Mouse (Mus musculus) WW6 (cell line): ENCODE results near the gene Sbno2.

Experiments
- DNase-seq: peaks from one replicate; pipeline ENCODE4 v3.0.0-alpha.2; 2013; ENCODE audit warnings: low read depth, low spot score

Sbno2 gene

DNA sequence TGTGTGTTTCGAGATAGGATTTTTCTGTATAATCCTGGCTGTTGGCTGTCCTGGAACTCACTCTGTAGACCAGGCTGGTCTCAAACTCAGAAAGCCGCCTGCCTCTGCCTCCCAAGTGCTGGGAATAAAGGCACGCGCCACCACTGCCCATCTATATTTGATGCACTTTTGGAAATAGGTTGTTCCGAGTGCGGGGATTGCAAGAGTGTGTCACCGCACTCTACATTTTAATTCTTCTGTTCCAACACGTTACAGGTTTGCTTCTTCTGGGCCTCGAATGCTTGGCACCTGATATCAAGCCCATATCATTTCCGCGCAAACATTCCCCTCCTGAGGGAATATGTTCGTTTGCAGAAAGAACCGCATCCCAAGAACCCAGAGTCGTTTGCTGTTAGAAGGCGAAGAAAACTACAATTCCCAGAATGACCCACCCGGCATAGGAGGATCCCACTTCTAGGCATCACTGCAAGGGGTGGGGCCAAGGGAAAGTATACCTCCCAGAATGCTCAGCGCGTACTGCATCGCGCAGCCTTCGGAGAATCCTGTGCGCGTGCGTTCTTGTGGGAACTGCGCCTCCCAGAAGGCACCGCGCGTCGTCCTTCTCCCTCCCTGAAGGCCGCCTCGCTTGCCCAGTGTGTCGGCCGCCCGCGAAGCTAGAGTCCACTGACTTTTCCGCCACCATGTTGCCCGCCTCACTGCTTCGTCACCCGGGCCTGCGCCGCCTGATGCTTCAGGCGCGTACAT is 36.6 kb upstream of the Sbno2 start:
- DNase-seq, result peak; percentile 94

DNA sequence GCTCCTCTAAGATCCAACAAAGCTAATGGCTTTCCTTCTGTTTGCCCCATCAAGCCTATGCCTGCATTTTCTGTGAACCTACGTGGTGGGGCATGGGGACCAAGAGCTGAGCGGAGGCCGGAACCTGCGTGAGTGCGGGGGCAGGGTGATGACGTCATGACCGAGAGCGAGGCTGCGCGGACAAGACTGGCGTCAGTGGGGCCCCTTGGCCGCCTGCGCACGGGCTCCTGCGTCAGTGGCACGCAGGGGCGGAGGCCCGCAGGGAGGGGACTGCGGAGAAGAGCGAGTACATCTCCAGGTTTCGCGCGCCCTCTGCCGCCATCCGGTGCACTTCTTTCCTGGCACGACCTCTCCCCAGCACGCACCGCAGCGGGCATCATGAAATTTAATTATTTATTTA is 35.9 kb upstream of the Sbno2 start:
- DNase-seq, result peak; percentile 92

DNA sequence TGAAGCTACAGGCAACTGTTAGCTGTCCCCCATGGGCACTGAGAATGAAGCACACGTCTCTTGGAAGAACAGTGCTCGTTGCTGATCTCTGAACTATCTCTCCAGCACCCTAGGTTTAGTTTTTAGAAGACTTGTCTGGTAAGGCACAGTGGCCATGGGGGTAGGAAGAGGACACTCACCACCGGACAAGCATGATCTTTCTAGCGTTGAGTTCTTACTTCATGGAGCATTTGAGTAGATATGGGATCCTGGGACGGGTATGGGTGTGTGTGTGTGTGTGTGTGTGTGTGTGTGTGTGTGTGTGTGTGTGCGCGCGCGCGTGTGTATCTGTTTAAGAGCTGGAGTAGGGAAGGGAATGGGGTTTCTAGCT is 35.3 kb upstream of the Sbno2 start, which contains the start of gene Cbarp:
Gene Cbarp, minus strand, starts transcription at position 170 of the 370 bp plus-strand sequence.
- no peak for DNase-seq

DNA sequence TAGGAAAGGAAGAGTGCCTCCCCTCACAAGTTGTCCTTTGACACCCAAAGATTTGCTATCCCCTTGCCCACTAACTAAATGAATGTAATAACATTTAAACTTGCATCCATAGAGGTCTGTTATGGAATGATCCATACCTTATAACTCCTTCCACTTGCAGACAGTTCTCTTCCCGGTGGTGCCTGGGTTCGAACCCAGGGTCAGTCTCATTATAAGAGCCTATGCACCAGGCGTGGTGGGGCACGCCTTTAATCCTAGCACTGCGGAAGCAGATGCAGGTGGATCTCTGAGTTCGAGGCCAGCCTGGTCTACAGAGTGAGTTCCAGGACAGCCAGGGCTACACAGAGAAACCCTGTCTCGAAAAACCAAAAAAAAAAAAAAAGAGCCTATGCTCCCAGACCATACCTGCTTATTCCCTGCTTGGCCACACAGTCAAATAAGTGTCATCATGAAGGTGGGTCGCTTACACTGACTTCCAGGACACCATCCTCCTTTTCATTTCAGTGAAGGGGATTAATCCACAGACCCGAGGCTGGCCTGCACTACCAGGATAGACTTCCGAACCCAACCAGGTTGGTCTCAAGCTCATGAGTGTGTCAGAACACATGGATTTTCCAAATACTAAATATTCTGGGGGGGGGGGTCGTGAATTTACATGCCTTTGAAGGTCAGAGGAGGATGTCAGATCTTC is 34.7 kb upstream of the Sbno2 start:
- no peak for DNase-seq

DNA sequence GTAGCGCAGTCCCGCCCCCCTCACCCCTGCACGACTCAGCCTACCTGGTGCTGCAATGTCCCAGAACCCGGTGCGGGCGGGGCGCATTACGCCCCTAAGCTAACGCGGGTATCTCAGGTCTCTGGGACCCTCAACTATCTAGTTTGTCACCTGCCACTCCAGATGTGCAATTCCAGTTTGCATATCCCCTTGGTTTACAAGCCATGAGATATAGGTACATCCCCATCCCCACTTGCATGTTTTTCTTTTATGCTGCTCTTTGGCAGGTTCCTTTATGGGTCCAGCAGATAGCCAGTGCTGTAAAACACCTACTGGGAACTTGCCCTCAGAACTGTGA is 34.0 kb upstream of the Sbno2 start:
- DNase-seq, result no peak

DNA sequence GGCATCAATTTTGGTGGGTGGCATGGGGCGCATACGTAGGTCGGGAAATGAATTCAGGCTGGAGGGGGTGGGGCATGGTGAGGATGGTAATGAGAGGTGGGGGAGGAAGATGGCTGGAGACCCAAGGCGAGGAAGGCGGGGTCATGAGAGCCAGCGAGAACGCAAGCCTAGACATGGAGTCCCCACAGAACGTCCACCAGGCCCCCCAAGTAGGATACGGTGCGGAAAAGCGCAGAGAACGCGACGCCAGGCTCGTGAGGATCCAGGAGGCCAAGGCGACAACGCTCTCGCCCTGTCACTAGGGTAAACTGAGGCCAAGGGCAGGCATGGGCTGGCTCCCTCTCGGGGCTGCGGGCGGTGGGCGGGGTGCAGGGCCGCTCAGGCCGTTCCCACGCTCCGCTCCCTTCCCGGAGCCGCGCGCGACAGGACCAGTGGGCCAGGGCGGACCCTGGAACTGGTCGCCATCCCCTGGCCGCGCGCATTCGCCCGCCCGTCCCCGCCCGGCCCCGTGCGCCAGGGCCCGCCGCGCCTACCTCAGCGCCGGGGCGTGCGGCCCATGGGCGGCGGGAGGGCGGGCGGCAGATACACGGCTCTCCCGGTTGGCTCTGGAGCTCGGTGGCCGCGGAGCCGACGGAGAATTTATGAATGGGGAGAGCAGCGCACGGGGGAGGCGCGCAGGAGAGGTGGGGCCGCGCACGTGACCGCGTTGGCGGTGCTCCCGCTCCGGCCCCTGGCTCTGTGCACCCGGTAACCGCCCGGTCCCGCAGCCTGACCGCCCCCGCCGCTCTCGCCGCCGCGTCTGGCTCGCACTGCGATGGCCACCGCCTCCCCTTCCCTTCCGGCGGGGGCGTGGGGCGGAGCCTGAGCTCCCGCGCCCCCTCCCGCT is 33.4 kb upstream of the Sbno2 start, which contains the start of gene Atp5d:
Gene Atp5d, plus strand, starts transcription at position 80 of the 886 bp plus-strand sequence.
- DNase-seq, result no peak

DNA sequence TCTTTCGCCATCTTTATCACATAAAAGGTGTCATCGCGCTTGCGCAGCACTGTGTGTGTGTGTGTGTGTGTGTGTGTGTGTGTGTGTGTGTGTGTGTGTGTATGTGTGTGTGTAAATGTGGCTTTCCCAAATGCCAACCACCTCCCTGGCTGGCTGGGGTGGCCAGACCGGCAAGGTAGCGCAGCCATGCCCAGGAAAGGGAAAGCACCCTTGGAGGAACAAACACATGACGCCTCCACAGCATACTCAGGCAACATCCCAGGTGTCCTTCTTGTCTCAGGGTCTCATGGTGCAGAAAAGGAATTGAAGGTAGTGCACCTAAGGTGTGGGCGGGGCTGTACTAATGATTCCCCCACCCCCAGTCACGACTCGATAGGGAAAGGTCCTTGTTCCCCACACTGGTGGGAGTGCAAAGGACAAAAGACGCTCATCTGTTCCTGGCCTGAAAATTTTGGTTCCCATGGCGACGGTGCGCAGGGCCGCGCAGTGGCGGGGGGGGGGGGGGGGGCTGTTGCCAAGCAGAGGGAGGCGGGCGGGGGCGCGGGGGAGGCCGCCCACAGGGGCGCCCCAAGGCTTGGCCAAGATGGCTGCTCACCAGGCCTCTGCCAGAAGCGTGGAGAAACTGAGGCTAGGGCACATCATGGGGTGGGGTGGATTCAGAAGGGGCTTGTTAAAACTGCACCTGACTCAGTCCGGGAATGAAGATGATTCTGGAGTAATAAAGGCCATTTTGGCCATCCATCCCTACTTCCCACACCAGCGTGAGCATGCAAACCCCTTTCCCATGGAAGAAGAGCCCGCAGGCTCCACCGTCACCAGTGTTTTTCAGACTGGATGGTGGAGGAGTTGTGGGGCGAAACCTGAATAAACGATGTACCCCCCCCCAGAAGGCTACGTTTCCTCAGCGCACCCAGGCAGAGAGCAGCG is 32.5 kb upstream of the Sbno2 start:
- DNase-seq, result no peak

DNA sequence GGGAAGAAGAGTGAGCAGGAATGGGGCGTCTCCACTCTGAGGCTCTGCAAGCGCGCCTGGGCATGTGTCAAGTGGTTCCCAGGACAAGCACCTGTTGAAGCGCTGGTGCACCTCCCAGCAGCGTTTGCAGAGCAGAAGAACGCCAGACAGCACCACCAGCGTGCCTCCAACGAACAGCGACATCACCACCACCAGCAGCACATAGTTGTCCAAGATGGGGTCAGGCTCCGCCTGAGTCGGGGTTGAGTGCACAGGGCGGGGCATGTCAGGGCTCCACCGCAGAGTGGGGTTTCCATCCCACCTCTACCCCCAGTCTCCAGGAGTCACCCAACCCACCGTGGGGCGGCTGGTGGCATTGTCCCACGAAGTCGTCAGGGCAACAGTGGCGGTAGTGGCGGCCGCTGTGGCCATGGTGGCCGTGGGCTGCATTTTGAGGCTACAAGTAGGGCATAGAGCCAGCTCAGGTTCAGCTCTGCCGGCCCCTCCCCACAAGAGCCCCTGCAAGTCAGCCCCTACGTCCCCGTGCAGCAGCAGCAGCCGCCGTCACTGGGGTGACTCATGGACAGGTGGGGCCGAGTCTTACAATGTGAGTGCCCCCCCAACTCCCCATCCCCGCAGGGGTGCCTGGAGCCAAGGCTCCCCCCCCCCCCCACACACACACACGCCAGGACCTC is 31.7 kb upstream of the Sbno2 start:
- no peak for DNase-seq

DNA sequence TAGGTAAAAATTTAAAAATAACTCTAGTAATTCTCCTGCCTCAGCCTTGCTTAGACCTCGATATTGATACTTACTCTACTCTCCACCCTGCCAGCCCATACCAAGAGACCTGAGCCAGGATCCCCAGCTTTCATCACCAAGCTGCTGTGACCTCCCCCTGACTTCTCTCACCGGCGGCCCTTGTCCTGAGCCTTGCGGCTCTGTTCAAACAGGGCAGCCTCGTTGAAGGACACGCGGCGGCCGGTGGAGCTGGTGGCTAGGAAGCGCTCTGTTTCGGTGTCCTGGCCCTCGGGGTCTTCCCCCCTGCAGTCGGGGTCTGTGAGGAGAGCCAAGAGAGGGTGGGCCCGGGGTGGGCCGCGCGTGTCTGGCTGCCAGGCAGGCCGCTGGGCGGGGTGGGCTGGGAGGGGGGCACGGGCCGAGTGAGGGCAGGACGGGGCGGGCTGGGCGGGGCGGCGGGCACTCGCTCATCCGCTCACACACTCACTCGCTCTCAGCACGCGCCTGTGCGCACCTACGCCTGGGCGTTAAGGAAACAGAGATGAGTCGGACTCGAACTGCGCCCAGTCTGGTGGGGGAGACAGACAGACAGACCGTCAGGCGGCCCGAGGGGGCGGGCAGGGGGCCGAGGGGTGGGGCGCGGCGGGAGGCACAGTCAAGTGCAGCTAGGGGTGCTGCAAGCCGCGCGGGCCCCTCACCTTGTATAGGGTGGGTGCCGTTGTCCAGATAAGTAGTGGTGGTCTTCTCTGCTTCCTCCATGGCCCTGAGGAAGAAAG is 31.0 kb upstream of the Sbno2 start:
- no peak for DNase-seq

DNA sequence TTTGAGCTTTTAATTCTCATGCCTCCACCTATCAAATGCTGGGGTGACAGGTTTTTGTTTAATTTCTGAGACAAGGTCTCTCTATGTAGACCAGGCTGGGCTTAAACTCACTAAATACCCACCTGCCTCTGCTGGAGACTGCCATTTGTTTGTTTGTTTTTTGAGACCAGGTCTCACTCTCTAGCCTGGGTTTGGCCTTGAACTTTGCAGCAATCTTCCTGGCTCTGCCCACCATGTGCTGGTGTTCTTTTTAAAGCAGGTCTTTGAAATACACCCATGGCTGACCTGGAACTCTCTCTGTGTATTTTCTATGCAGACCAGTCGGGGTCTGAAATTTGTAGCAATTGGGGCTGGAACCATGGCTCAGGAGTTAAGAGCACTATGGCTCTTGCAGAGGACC is 30.3 kb upstream of the Sbno2 start:
- DNase-seq, result no peak

DNA sequence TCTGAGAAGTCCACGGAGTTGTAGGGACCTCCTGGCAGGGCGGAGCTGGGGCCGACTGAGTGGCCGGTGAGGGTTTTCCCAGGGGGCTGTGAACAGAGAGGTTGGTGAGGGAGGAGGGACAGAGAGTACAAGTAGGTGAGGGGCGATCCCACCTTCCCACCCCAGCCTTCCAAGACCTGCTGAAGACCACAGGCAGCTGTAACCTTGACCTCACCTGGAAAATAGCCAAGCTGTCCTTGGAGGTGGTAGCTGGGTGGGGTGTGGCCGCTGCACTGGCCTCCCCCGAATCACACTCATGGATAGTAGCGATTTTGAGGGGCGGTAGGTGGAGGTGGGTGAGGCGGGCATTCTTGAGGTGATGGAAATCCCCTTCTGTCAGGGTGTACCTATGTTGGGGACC is 29.8 kb upstream of the Sbno2 start:
- no peak for DNase-seq

DNA sequence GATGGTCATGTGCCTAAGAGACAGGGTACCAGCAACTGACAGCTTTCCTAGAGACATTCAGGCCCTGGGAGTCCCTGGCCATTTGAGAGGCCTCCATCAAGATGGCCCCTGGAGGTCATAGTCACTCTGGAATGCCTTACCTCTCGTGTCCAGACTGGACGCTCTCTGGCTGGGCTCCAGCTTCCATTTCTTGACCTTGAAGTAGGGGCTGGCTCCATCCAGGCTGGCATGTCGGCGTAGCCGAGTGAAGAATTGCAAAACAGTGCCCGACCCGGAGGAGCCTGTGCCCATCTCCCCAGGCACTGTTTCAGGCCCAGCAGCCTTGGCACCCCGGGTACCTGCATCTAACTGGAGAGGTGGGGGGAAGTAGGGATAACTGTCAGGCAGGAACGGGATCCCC is 29.1 kb upstream of the Sbno2 start:
- no peak for DNase-seq

DNA sequence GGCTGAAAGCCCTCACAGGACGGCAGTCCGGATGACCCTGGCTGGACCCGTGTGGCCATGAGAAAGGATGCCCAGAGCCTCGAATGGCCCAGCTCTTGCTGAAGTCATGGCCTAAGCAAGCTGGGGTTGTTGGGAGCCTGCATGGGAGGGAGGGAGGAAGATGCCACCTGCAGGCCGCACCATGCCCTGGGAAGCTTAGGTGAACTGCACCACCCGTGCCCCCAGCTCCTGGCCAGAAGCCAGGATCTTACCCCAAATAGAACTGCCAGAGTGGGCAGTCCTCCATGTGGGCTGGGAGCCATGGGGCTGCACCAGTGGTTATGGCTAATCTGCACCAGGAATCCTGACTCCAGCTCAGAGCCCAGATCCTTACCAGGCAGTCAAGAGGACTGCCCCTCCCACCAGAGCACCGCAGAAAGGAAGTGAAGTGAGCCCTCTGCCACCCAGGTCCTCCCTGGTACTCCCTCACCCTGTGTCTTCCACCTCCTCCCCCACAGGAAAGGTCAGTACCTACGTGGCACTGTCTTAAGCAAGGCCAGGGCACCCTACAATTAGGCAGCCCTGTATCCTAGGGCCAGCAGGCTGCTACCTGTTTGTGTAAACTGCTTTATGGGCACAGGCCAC is 28.0 kb upstream of the Sbno2 start:
- DNase-seq, result no peak

DNA sequence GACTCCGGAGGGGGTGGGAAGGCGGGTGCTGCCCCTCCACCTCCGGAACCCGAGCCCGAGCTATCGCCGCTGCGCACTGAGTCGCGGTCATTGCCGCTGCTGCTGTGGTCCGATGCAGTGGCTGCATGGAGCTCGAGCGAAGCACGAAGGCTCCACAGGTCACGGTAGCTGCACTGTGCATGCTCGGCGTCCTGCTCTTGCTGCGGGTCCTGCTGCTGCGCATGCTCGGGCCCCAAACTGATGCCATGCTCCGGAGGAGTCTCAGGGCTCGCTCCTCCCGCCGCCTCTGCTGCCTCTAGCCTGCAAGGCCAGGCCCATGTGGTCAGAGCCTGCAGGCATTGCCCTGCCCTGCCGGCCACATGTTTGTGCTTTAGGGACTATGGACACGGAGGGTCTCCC is 26.6 kb upstream of the Sbno2 start:
- DNase-seq, result no peak

DNA sequence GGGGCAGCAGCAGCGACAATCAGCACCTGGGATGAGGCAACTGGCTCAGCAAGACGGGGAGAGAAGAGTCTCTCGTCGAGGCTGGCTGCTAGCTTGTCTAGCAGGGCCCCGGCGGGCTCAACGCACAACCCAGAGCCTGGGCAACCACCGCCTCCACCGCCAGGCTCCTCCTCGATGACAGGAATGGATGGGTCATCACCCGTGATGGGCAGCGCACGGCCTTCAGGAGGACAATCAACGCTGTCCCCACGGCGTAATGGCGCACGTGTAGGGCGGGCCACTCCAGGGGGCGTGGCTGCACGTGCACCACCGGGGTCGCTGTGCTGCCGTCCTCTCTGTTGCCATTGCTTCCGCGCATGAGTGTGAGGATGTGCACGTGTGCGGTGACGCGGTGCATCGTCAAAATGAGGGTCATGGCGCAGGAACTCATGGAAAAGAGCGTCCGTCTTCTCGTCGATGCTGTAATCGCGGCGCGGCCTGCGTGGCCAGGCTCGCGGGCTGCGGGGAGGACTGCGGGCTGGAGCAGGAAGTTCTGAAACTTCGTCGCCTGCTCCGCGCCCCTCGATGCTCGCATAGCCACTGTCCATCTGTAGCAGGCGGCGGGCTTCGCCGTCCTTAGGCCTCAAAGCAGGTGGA is 26.1 kb upstream of the Sbno2 start:
- no peak for DNase-seq

DNA sequence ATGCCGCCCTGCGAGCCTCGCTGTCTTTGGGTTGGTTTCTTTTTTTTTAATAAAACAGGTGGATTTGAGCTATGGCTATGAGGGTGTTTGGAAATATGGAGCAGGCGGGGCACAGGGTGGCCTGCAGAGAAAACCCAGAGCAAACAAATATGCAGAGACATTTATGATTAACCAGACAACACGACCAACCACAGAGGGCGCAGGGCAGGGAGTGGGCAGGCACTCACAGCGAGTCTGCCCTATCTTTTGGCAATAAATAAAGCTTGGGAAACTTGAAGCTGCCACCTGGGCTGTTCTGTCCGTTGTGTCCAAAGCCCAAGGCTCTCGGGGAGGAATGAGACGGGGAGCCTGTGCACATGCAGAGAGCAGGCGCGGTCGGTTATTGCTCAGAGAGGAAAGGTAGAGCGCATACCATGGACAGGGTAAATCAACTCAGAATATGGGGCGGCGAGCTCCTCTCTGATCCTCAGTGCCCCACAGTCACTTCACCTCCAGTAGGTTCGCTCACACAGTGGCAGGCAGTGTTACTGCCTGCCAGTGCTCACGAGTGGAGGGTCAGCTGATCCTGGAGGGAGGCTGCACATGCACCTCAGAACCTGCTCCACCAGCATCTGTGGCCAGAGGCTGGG is 25.1 kb upstream of the Sbno2 start:
- DNase-seq, result no peak

DNA sequence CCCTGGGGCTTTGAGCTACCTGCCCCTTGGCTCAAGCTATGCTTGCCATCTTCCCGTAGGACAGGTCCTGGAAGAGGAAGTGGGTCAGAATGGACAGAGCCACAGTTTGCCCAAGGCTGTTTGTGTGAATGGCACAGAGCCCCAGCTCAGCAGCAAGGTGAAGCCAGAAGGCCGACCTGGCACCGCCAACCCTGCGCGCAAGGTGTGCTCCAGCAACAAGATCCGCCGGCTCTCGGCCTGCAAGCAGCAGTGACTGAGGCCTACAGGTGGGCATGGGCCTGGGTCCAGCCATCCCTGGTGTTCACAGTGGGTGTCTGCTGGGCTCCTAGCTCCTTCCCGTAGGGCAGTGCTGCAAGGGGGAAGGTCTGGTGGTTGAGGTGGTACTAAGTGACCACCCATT is 24.5 kb upstream of the Sbno2 start:
- no peak for DNase-seq

DNA sequence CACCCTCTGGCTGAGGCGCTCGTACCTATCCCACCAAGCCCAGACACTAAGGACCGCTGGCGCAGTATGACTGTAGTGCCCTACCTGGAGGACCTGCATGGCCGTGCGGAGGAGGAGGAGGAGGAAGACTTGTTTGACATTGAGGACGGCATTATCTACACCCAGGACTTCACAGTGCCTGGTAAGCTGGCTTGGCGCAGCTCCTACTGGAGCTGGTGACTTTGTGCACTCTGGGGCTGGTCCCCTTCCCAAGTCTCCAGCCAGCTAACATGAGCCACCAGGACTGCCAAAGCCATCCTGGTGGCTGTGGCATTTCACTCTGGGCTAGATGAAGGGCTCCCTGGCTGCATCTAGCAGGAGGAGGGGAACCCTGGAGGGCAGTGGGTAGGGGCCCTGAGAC is 22.5 kb upstream of the Sbno2 start:
- DNase-seq, result no peak
